Mouse (Mus musculus) G1E-ER4 (cell line): ENCODE data around the gene Blm. TPM values are rescaled to one million over a fixed set of nuclear protein-coding genes. Genes with fewer than 3 reads are reported as not detected.

Experiments
- GATA1 ChIP-seq: IDR thresholded peaks from one replicate; pipeline ENCODE4 v1.8.0; 2012; ENCODE audit warnings: low read length, inconsistent platforms
- polyA plus RNA-seq: library from polyadenylated mRNA; stranded (reverse); fragments of >175 nt; gene quantifications from 2 replicates; pipeline ENCODE4 v1.2.3, GENCODE M21; 2012

Gene Blm
- 152 and 215 TPM in 2 replicates for polyA plus RNA-seq

- no peak for TF ChIP-seq GATA1
These were observed at the start of gene Blm for GRCm38 (mm10) chr7:80535009-80535744. Blm (minus strand) TSS chr7:80535119.

DNA sequence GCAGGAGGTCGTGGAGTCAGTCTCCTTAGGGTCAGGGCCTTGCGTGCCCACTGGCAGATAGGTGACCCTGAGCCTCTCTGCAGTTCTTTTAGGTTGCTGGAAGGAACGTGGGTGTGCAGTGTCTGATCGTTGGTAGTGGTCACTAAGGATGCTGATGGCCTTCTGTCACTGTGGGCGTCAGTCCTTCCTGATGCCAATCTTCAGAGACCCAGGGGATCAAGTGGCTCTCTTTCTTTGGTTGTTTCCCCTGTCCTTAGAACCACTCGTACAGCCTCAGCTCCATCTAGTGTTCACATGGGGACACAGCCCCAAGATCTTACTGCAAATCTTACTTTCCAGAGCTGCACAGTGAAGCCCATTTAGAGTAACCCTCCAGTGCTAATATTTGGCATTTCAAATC is 49.1 kb upstream of the Blm start:
- TF ChIP-seq GATA1, result no peak

DNA sequence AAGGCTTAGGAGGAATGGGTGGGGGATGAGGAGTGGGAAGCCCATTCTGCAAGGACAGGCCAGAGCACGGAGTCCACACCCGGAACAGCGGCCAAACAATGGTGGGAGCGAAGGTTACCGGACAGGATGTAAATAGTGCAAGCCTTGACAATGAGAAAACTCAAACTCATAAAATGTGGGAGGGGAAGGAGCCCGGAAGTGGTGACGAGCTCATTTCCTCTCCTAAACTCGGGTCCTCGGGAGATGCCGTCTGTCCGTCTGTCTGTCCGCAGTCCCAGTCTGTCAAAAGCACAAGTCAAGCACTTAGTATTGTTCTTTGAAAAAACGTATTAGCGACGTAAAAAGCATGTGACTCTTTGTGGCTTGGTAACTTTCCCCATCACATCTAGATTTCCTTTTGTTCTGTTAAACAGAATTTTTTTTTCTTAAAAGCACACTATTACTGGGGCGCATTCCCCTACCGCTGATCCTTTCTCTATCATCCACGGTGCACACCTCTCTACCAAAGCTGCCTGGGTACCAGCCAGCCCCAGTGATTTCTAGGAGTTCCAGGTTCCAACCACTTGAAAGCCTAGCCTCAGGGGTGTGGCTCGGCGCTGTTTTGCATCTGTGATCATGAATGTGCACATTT is 48.0 kb upstream of the Blm start:
- TF ChIP-seq GATA1, result no peak

GRCm38 (mm10) chr7:80580368-80580767 is 45.4 kb upstream of the Blm start:
- TF ChIP-seq GATA1, result no peak

DNA sequence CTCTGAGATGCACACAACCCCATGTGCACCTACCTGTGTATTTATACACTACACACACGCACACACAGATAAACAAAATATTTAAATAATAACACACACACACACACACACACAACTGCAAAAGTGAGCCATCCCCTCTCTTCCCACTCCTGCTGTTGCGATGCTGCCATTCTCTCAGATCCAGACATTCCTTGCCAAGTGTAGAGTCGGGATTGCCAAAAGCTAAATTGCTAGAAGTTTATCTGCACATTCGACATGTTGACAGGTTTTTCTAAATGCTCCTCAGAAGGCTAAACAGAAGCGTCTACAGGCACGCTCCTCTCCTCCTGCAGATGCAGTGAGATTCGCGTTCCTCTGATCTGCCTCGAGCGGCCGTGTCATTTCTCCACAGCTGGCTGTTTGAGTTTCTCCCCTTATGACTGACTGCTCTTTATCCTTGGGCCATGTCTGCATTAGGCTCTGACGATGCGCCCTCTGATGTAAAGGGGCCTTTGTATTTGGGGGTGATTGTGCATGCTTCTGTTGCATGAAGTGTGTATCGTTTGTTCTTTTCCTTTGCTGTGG is 42.6 kb upstream of the Blm start:
- TF ChIP-seq GATA1, result no peak

- no peak for TF ChIP-seq GATA1
These were observed 41.7 kb upstream of the Blm start for GRCm38 (mm10) chr7:80576626-80577025.

DNA sequence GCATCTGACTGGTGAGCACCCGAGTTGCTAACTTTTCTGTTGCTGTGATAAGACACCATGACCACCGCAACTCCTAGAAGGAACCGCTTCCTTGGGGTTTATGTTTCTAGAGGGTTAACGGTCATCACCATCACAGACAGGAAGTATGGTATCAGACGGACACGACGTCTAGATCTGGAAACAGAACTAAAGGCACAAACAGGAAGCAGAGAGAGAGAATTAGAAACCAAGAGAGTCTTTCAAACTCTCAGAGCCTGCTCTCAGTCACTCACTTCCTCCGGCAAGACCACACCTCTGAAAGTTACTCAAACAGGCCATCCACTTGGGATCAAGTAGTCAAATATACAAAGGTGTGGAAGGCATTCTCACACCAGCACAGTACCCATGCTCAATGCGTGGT is 40.8 kb upstream of the Blm start:
- no peak for TF ChIP-seq GATA1

- TF ChIP-seq GATA1, result no peak
These were observed 38.2 kb upstream of the Blm start for GRCm38 (mm10) chr7:80573076-80573475.

DNA sequence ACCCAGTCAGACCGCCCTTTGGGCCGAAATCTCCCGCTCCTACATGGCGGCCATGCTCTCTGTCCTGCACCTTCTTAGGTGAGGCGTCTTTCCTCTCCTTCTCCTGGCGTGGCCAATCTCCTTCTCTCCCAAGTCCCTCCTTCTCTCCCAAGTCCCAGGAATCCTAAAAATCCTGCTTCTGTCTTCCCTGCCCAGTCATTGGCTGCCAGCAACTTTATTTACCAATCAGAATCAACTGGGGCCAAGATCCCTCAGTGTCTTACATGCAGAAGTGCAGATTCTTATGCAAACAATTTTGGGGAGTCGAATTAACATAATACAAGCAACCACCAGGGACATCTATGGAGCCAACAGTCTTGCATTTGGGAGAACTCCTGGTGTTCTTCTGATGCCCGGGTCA is 33.1 kb upstream of the Blm start:
- no peak for TF ChIP-seq GATA1

DNA sequence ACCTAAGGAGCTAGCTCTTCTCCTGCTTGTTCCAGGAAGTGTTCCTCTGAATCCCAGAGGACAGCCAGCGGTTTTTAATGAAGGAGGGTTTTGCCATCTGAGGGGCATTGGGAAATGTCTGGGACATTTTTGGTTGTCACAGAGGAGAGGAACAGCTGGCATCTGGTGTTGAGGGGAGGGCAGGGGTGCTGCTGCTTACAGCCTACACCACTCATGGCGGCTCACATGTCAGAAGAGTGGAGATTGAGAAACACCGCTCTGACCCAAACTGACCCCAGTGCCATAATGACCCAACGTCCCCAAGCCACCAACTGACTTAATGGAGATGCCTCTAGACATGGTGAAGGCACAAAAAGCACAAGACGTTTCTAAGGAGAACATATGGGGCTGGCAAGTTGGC is 27.0 kb upstream of the Blm start:
- TF ChIP-seq GATA1, result no peak

- TF ChIP-seq GATA1, result no peak
These were observed 26.4 kb upstream of the Blm start for GRCm38 (mm10) chr7:80561271-80561670.

GRCm38 (mm10) chr7:80558572-80558971 is 23.7 kb upstream of the Blm start:
- TF ChIP-seq GATA1, result no peak

- TF ChIP-seq GATA1, result no peak
These were observed 23.2 kb upstream of the Blm start for GRCm38 (mm10) chr7:80558101-80558500.

GRCm38 (mm10) chr7:80557161-80557560 is 22.2 kb upstream of the Blm start:
- no peak for TF ChIP-seq GATA1

GRCm38 (mm10) chr7:80556166-80556565 is 21.2 kb upstream of the Blm start:
- no peak for TF ChIP-seq GATA1

DNA sequence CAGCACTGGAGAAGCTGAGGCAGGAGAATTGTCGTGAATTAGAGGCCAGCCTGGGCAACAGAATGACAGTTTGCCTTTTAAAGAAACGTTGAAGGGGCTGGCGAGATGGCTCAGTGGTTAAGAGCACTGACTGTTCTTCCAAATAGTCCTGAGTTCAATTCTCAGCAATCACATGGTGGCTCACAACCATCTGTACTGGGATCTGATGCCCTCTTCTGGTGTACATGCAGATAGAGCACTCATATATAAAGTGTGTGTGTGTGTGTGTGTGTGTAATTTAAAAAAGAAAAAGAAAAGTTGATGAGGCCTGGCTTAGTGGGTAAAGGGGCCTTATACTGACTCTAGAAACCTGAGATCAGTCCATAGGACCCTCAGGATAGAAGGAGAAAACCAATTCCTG is 20.2 kb upstream of the Blm start:
- TF ChIP-seq GATA1, result no peak
